Mouse (Mus musculus): ENCODE measurements at regions not wholly inside any gene's neighbourhood (a gene's known extent, or its start where the extent isn't known, plus 50 kb on each side); places are given as distances from the start of the nearest gene placed in this dataset.

DNA sequence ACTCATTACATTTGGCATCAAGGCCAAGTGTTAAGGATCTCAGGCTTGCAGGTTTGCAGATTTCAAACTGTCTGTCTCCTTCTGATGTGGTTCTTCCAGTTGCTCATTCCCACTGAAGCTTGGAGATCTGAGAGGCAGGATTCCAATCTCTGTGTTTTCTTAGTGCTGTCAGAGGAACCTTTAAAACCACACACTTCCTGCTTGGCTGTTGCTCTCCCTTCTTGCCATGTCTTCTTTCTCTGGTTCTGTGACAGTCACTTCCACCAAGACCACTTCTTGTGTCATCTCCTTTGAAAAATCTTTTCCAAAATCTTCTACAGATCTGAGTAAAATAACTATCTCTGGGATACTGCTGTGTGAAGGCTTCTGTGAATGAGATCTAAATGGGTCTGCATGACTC lies 117.3 kb downstream of the Gm5426 start:
- Histone ChIP-seq H3K27me3 (replicated peaks) (no peaks in the 10 kb centered on the region), H3K4me2 (no peak overlapping the region)
- no peak for ATAC-seq (ENCODE audit: insufficient number of reproducible peaks, low FRiP score)

DNA sequence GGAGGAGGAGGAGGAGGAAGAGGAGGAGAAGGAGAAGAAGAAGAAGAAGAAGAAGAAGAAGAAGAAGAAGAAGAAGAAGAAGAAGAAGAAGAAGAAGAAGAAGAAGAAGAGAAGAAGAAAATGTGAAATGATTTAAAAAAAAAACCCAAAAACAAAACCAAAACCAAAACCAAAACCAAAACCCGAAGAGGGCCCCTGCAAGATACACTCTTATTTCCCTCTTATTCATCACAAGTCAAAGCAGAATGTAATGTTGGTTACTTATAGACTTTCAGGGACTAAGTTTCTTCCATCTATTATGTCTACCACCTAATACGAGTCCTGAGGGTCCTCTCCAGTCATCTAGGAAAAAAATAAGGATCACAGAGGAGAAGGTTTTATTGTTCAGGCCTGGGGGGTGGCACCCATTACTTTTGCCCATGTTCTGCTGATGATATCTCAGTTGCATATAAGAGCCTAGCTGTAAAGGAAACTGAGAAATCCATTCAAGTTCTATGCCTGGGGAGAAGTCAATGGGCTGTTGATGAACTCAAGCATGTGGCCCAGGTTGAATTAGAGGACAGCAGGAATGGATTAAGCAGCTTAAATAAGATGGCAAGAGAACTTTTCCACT lies 118.0 kb downstream of the Gm5426 start:
- Histone ChIP-seq H3K4me2 (no peak overlapping the region), H3K9me3 (replicated peaks) (no peaks in the 10 kb centered on the region), H3K9ac (no peak overlapping the region), H3K36me3 (no peaks in the 10 kb centered on the region), H3K4me1 (replicated peaks) (0 out of 2 replicates have a peak, but pooled peaks cover under 1% of the 10 kb centered on the region), H3K27me3 (replicated peaks) (no peaks in the 10 kb centered on the region), H3K4me3 (no peak overlapping the region), H3K27ac (ENCODE audit: poor library complexity, severe bottlenecking) (no peak overlapping the region)
- WGBS, result 79% methylated on average over 2 of the region's 2 CpGs
- ATAC-seq (ENCODE audit: insufficient number of reproducible peaks, low FRiP score), result no peak

More for the DNA sequence above, 117.3 kb downstream of the Gm5426 start:
- no peaks in the 10 kb centered on the region for H3K4me1 ChIP-seq (replicated peaks)
- no peak overlapping the region for H3K27ac ChIP-seq (ENCODE audit: poor library complexity, severe bottlenecking)
- no peaks in the 10 kb centered on the region for H3K36me3 ChIP-seq
- no peak overlapping the region for H3K9ac ChIP-seq
- H3K4me3 ChIP-seq, result no peak overlapping the region
- no peaks in the 10 kb centered on the region for H3K9me3 ChIP-seq (replicated peaks)

- WGBS, result 65% methylated on average over 7 of the region's 7 CpGs
- Histone ChIP-seq H3K27ac (ENCODE audit: poor library complexity, severe bottlenecking) (no peak overlapping the region), H3K9me3 (replicated peaks) (no peaks in the 10 kb centered on the region)
Measured at GRCm38 (mm10) chr10:96257935-96258334, 121.5 kb downstream of the Gm5426 start.

GRCm38 (mm10) chr10:96259242-96259641 lies 122.8 kb downstream of the Gm5426 start:
- H3K4me1 ChIP-seq (replicated peaks), result peaks cover 13% of the 10 kb centered on the region; the same call in 1 of the 2 replicates
- no peaks in the 10 kb centered on the region for H3K36me3 ChIP-seq
- no peak overlapping the region for H3K27ac ChIP-seq (ENCODE audit: poor library complexity, severe bottlenecking)
- ATAC-seq (ENCODE audit: insufficient number of reproducible peaks, low FRiP score), result no peak
- H3K4me3 ChIP-seq, result no peak overlapping the region
- H3K9me3 ChIP-seq (replicated peaks), result no peaks in the 10 kb centered on the region
- H3K9ac ChIP-seq, result no peak overlapping the region
- WGBS, result 40% methylated on average over 10 of the region's 10 CpGs
- H3K27me3 ChIP-seq (replicated peaks), result no peaks in the 10 kb centered on the region
- H3K4me2 ChIP-seq, result peak overlapping the region; percentile 31; the same call in 1 of the 2 replicates

More at GRCm38 (mm10) chr10:96257935-96258334, 121.5 kb downstream of the Gm5426 start:
- peaks cover 4% of the 10 kb centered on the region; the same call in 1 of the 2 replicates for H3K4me1 ChIP-seq (replicated peaks)
- no peak overlapping the region for H3K9ac ChIP-seq
- no peak overlapping the region for H3K4me2 ChIP-seq
- ATAC-seq (ENCODE audit: insufficient number of reproducible peaks, low FRiP score), result no peak
- H3K27me3 ChIP-seq (replicated peaks), result no peaks in the 10 kb centered on the region
- no peak overlapping the region for H3K4me3 ChIP-seq
- H3K36me3 ChIP-seq, result no peaks in the 10 kb centered on the region

- peaks cover 17% of the 10 kb centered on the region for H3K4me1 ChIP-seq (replicated peaks)
- no peaks in the 10 kb centered on the region for H3K27me3 ChIP-seq (replicated peaks)
- H3K9ac ChIP-seq, result no peak overlapping the region
- no peak for ATAC-seq (ENCODE audit: insufficient number of reproducible peaks, low FRiP score)
- 89% methylated on average over 8 of the region's 8 CpGs for WGBS
- peak overlapping the region; percentile 31; the same call in 1 of the 2 replicates for H3K4me2 ChIP-seq
- H3K4me3 ChIP-seq, result no peak overlapping the region
- H3K27ac ChIP-seq (ENCODE audit: poor library complexity, severe bottlenecking), result no peak overlapping the region
- H3K9me3 ChIP-seq (replicated peaks), result no peaks in the 10 kb centered on the region
- H3K36me3 ChIP-seq, result no peaks in the 10 kb centered on the region
Measured at GRCm38 (mm10) chr10:96259648-96260047, 123.2 kb downstream of the Gm5426 start.

DNA sequence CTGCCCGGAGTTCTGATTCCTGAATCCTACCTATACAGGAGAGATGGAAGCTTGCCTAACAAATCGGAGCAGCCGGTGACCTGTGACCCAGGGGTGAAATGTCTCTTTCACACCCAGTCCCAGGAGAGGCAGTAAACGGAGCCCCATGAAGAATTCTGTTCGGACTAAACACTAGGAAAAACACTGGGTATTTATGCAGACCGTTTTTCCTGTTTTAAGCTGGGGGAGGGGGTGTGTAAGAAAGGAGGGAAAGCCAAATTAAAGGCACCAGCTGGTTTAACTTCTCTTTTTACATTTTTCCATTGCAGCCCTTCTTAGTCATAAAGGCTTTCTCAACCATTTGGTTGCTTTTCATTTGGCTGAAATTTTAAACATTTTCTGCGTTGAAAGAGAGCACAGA lies 127.1 kb downstream of the Gm5426 start:
- Histone ChIP-seq H3K9me3 (replicated peaks) (no peaks in the 10 kb centered on the region), H3K27ac (ENCODE audit: poor library complexity, severe bottlenecking) (no peak overlapping the region), H3K27me3 (replicated peaks) (no peaks in the 10 kb centered on the region), H3K4me2 (no peak overlapping the region), H3K9ac (no peak overlapping the region), H3K4me3 (no peak overlapping the region), H3K36me3 (no peaks in the 10 kb centered on the region), H3K4me1 (replicated peaks) (peaks cover 25% of the 10 kb centered on the region)
- no peak for ATAC-seq (ENCODE audit: insufficient number of reproducible peaks, low FRiP score)
- WGBS, result 38% methylated on average over 7 of the region's 7 CpGs

- Histone ChIP-seq H3K4me1 (replicated peaks) (peaks cover 24% of the 10 kb centered on the region), H3K36me3 (no peaks in the 10 kb centered on the region), H3K9me3 (replicated peaks) (no peaks in the 10 kb centered on the region), H3K4me3 (no peak overlapping the region), H3K4me2 (no peak overlapping the region), H3K9ac (no peak overlapping the region), H3K27me3 (replicated peaks) (no peaks in the 10 kb centered on the region), H3K27ac (ENCODE audit: poor library complexity, severe bottlenecking) (no peak overlapping the region)
- ATAC-seq (ENCODE audit: insufficient number of reproducible peaks, low FRiP score), result no peak
- 34% methylated on average over 5 of the region's 5 CpGs for WGBS
Measured at GRCm38 (mm10) chr10:96264433-96264832, 128.0 kb downstream of the Gm5426 start.

- Histone ChIP-seq H3K4me3 (no peak overlapping the region), H3K27me3 (replicated peaks) (no peaks in the 10 kb centered on the region), H3K4me2 (no peak overlapping the region), H3K9me3 (replicated peaks) (no peaks in the 10 kb centered on the region), H3K4me1 (replicated peaks) (peaks cover 21% of the 10 kb centered on the region), H3K36me3 (no peaks in the 10 kb centered on the region), H3K27ac (ENCODE audit: poor library complexity, severe bottlenecking) (no peak overlapping the region), H3K9ac (no peak overlapping the region)
- WGBS, result 51% methylated on average over 4 of the region's 4 CpGs
- ATAC-seq (ENCODE audit: insufficient number of reproducible peaks, low FRiP score), result no peak
Measured at GRCm38 (mm10) chr10:96264866-96265265, 128.5 kb downstream of the Gm5426 start.

DNA sequence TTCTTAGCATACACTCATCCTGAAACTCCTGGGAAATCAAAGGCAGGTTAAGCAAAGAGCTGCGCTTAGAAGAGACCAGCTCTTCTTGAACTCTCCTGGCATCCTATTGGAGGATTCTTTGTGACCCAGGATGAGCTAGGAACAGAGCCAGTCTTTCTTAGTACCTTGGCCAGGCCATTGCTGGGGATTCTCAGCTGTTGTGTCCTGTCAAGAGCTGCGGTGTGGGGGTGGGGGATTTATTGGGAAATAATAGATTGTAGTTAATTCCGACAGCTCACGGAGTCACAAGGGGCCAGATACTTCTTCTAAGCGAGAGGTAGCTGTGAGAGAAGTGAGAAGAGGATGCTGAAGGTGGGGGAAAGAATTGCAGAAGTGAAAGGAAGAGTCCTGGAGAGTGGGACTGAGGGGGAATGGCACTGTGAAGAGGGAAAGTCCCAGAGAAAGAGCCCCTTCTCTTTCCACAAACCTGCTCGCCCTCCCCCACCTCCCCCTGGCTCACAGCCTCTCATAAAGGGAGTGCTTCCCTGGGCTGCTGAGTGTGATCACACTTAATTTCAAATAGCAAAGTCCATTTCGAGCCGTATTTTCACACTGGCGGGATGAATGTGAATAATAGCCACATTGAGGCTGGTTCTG lies 129.8 kb downstream of the Gm5426 start:
- Histone ChIP-seq H3K36me3 (no peaks in the 10 kb centered on the region), H3K27me3 (replicated peaks) (no peaks in the 10 kb centered on the region), H3K9ac (no peak overlapping the region), H3K27ac (ENCODE audit: poor library complexity, severe bottlenecking) (no peak overlapping the region), H3K4me3 (no peak overlapping the region), H3K4me2 (no peak overlapping the region), H3K9me3 (replicated peaks) (no peaks in the 10 kb centered on the region), H3K4me1 (replicated peaks) (peaks cover 21% of the 10 kb centered on the region)
- no peak for ATAC-seq (ENCODE audit: insufficient number of reproducible peaks, low FRiP score)
- 58% methylated on average over 9 of the region's 9 CpGs for WGBS

DNA sequence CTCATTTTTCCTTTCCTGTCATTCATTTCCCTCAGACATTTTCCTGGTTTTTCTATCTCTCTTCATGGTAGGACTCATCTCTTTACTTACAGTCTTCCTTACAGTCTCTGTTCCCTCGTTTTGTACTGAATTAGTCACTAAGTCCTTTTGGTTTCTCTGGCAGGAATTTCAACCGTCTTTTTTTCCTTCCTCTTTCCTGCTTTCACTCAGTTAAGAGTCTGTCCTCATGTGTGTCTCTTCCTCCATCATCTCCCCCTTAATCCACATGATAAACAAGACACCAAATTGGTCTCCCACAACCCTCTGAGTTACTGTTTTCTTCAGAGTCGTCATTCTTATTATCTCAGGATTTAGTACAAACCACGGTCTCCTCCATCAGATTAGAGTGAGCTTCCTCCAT lies 131.2 kb downstream of the Gm5426 start:
- Histone ChIP-seq H3K27ac (ENCODE audit: poor library complexity, severe bottlenecking) (no peak overlapping the region), H3K9ac (no peak overlapping the region), H3K27me3 (replicated peaks) (no peaks in the 10 kb centered on the region), H3K4me2 (no peak overlapping the region), H3K4me3 (no peak overlapping the region), H3K9me3 (replicated peaks) (no peaks in the 10 kb centered on the region), H3K4me1 (replicated peaks) (peaks cover 21% of the 10 kb centered on the region), H3K36me3 (no peaks in the 10 kb centered on the region)
- 65% methylated on average over 4 of the region's 4 CpGs for WGBS
- ATAC-seq (ENCODE audit: insufficient number of reproducible peaks, low FRiP score), result no peak

- Histone ChIP-seq H3K9ac (no peak overlapping the region), H3K36me3 (no peaks in the 10 kb centered on the region), H3K4me3 (no peak overlapping the region), H3K9me3 (replicated peaks) (0 out of 2 replicates have a peak, but pooled peaks cover 2% of the 10 kb centered on the region), H3K27me3 (replicated peaks) (no peaks in the 10 kb centered on the region), H3K4me2 (no peak overlapping the region), H3K4me1 (replicated peaks) (no peaks in the 10 kb centered on the region), H3K27ac (ENCODE audit: poor library complexity, severe bottlenecking) (no peak overlapping the region)
- ATAC-seq (ENCODE audit: insufficient number of reproducible peaks, low FRiP score), result no peak
- 69% methylated on average over 7 of the region's 7 CpGs for WGBS
Measured at GRCm38 (mm10) chr10:96273607-96274365, 137.4 kb downstream of the Gm5426 start.
